Mouse (Mus musculus): ENCODE measurements at regions not wholly inside any gene's neighbourhood (a gene's known extent, or its start where the extent isn't known, plus 50 kb on each side); places are given as distances from the start of the nearest gene placed in this dataset.

DNA sequence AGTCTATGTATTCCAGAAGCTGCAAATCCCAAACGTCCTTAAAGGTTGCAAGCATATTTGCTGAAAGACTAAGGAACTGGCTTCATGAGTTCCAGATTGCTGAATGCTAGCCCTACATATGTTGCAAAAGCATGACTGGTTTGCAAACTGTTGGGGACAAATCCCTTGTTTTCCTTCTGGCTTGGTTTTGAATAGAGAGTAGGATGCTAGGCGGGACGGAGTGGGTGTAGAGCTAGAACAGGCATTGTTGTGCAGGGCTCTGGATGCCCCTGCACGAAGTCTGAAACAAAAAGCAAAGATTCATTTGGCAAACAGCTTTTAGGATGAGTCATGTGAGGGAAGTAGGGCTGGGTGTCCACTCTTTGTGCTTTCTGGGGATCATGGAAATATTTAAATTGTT, 500.9 kb upstream of the Cnksr2 start:
- no peak for DNase-seq

DNA sequence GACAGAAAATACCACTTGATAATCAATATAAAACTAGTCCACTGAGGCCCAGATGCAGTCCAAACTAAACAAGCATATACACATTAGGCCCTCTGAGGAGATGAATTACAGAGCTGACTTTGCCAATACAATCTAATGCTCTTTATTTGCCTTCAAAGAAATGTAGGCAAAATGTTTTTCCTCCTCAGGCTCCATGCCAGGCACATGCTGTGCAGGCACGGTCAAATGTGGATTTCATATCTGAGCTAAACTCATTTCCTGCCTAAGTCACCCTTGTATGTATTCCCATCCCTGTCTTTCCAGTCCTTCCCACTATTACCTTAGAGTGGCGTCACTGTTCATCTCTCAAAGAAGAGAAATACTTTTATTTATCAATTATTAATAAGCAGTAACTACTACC, 534.8 kb upstream of the Cnksr2 start:
- DNase-seq = peak; percentile 49

DNA sequence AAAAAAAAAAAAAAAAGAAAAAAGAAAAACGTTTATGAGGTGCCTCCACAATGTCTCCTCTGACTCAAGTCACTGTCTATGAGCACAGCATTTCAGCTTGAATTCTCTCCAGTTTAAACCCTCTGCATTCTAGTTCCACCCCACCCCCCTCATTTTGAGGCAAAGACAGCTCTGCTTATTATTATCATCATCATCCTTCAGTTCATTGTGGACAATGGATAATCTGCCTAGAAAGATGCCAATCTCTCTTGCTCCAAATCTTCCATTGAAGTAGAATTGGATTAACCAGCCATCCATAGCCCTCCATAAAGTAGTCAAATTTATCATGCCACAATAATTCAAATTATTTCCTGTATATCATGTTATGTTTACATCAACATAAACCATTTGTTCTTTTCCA, 570.0 kb upstream of the Cnksr2 start:
- no peak for DNase-seq

DNA sequence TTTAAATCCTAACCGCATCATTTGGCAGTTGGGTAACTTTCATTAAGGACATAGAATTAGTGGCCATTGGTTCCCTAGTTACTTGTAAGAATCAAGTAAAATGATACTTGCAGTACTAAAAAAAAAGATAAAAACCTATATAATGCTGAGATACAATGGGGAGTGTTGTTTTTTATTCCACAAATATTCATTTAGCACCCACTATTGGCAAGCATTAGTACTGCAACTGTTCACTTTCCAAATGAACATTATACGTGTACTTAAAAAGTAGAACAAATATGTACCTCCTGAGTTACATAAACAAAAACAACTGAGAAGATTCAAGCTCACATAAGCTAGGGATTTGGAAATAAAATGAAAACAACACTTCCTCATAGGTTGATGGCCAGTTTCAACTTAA, 570.5 kb upstream of the Cnksr2 start:
- DNase-seq = no peak

DNA sequence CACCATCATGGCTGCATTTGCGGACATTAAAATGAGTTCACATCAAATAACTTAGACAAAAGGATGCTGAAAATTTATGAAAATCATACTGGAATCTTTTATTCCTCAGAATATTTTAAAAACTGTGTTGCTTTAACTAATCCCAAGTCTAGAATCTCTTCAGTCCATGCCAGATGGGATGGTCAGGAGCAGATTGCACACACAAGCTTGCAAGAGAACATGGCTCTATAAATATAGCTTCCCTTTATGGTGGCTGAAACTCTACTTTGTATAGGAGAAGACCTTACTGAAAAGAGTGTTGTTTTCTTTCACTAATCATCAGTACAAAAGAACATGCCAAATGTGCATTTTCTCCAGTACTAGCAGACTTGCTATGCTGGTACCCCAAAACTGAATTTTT, 570.9 kb upstream of the Cnksr2 start:
- no peak for DNase-seq

DNA sequence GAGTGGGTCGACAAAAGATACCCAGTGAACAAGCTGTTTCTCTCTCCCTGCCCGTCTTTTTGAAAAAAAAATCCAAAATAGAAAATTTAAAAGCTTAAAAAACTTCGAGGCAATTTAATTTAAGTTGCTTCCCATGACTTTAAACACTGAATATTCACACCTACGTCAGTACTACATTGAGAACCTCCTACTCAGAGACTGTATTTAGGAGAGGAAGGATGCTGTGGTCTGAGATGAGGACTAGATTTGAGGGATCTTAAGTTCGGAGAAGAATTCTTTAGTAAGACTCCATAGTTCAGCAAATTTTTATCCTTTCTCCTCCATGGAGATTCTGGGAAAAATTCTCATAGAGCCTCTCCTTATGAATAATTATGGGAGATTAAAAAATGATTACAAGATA, 571.4 kb upstream of the Cnksr2 start:
- DNase-seq = no peak

DNA sequence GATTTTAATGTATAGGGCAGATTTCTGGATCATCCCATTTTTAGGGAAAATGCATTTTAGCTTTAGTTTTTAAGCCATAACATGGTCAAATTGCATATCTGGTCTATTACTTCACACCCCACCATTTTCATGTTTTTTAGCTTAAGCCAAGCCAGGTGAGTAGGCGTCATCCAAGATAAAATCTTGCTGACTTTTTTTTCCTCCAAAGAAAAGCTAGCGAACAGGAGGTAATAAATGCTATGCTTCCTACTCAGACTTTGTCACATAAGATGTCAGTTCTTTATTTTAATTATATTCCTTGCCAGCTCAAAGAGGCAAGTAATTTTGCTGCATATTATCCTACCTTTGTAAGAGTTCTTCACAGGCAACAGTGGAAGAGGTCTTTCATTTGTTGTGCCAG, 572.0 kb upstream of the Cnksr2 start:
- DNase-seq = no peak

DNA sequence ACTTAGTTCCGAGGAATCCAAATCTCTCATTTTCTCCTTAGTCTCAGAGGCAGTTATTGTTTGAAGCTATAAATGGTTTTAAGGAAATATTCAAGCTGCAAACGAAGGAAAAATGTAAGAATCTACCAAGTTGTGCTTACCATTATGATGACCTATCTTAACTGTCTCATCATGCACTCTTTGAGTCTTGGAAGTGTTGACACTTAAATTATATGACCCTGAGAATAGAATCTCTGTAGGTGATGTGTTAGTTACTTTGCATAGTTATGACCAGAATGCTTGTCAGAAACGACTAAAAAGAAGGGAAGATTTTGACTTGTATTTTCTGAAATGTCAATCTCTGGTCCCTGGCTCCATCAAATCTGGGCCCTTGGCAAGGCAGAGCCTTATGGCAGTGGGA, 582.7 kb upstream of the Rps6ka3 start:
- no peak for DNase-seq

DNA sequence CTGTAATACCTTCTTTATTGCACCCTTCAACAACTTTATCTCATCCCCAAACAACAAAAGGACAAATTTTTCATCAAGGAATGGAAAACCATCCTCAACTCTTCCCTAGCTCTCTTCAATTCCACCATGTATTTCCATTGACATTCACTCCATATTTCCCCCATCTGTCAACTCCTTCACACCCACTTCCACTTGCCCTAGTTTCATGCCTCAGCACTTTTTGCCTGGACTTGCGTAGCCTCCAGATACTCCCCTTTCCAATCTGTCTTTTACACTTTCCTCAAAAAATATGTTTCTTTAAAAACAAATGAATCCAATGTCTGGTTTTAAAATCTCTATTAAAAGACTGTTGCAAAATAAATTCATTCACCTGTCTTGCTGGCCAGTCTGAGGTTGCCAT, 577.7 kb upstream of the Rps6ka3 start:
- no peak for DNase-seq

DNA sequence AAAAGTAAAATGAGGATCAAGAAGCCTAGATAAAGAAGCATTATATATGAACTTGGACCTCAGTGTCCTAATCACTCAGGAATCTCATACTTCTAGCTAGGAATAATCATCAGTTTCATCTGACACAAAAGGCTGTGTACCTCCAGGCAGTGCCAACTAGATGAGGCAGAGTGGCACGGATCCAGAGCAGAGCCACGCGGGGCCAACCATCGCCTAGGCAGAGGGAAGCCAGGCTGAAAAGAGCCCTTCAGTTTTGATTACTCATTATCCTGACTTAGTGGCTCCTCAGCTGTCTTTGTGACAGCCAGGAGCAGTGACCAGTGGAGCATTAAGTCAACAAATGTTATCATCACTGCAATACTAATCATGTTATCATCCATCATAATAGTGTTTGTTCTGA, 557.9 kb upstream of the Rps6ka3 start:
- DNase-seq = peak; percentile 88

DNA sequence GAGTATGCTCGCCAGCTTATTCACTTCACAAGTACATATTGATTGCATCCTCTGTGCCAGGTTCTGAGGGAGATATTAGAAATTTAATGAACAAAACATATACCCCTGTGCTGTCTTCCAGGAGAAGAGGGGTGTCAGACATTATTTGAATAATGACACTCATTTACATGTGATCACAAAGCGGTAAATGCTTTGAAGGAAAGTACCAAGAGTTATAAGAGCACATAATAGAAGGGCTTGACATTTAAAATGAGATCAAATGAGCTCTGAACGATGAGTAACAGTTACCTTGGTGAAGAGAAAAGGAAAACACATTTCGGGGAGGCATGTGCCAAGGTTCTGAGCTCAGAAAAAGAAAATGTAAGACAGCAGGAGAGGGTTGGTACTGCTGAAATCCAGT, 553.9 kb upstream of the Rps6ka3 start:
- DNase-seq = no peak

DNA sequence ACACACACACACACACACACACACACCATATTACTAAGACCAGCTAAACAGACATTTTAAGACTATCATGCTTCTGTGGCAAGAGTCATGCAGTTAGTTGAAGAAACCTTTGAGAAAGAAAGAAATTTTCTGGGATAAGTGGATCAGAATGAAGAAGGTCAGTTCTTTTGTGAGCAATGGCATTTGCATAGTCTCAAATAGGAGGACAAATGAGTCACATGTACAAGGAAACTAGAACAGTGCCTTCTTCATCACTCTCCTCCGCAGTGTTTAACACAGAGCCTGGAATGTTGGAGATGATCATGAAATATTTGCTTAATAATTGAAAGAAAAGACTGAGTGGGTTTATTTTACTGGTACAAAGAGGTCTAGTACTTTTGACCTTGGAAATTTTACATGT, 515.9 kb upstream of the Rps6ka3 start:
- DNase-seq = no peak

DNA sequence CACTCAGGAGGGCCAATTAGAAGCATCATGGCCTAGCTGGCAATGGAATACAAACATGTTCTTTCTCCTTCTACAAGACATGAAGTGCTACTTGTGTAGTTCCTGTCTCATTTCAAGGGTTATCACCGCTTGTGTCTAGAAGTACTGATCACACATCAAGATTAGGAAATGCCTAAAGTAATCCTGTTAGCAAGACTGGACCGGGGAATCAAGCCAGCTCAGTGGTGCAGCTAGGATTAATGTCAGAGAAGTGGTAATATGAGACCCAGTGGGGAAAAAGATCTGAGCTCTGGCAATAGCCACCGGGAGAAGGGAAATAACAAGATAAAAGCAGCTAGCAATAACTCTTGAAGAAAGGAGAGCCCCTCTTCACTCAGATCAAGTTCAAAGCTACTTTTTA, 506.7 kb upstream of the Rps6ka3 start:
- no peak for DNase-seq

DNA sequence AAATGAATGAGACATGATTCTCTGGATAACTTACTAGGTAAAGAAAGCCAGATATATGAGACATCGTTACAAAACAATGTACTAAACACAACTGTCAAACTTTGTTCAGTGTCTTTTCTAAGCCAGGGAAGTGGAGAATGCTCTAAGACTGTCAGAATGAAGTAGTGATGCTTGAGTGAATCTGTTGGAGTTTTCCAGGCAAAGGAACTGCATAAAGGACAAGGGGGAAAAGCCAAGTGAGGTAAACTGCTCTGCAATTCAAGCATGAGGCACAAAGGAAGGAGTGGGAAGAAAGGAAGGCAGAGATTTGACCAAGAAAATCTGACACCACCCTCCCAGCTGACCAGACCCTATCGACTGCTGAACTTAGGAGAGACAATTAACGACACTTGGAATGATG, 500.3 kb upstream of the Rps6ka3 start:
- no peak for DNase-seq

DNA sequence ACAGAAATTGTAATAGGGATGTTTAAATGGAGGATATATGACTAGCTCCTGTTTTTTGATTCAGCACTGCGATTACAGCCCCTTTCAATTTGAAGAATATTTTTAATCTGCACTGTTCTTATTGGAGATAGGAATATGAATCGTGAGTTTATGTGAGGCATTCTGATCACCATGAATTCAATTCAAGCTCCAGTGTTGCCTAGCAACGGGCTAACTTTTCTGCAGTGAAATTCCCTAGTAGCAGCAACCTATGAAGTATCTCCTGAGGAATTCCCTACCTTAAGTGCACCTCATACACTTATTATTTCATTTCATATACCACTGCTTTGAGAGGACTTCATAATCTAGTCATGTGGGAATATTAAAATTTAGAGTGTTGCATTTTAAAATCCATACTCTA, 465.4 kb upstream of the Rps6ka3 start:
- DNase-seq = no peak

DNA sequence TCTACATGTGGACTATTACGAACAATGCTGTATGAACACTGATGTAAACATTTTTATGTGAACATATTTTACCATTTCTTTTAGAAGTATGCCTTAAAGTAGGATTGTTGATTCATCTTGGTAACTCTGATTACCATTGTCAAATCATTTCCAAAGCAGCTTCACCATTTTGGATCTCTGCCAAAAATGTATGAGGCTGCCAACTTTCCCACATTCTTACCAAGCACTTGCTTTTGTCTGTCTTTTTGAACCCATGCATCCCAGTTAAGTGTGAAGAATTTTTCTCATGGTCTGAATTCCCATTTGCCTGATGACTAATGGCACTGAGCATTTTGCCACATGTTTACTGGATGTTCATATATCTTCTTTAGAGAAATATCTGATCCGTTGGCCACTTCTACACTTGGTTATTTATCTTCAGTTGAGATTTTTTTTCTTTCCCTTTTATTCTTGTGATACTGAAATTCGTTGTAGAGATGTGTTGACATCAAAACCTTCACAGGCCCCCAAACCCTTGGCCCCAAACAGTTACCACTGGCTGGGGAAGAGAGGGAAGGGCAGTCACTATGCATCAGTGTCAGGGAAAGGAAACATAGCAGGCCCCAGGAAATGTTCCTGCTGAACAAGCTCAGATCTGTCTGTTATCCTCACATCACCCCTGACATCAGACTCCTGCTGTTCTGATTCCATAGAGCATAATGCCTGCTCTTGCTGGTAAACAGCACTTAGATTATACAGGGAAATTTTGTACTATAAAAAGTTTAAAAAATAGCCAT, 464.2 kb upstream of the Rps6ka3 start:
- peak; percentile 21 for DNase-seq
